Mouse (Mus musculus): ENCODE data around the gene Gm29666.
A peak's percentile ranks its signal among the peaks of the same experiment; 100 is the strongest.

The Gm29666 gene

GRCm38 (mm10) chr15:84903843-84904385 is 15.9 kb downstream of the Gm29666 start:
- no peak for DNase-seq (ENCODE audit: low spot score in 2 of 2)

DNA sequence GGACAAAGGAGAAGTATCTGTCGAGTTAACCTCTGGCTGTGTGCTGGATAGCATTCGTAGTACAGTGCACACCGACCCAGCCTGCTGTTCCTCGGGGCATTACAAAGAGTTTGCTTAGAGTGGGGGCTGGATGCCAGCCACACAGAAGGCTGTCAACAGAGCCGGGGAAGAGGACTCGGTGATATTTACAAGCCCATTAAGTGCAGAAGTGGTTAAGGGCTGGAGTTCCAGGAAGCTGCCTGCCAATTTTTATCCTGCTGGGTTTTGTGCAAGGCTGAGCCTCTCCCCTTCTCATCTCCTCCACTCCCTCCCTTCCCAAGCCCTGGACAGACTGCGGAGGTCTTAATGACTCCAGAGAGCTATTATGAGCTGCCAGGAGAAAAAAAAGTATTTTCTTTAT is 21.8 kb downstream of the Gm29666 start:
- DNase-seq (ENCODE audit: low spot score in 2 of 2): no peak

GRCm38 (mm10) chr15:84896664-84897063 is 23.2 kb downstream of the Gm29666 start:
- DNase-seq (ENCODE audit: low spot score in 2 of 2): no peak

GRCm38 (mm10) chr15:84896216-84896615 is 23.6 kb downstream of the Gm29666 start:
- DNase-seq (ENCODE audit: low spot score in 2 of 2): peak in 1 of 2 experiments; percentile 13

- DNase-seq (ENCODE audit: low spot score in 2 of 2): peak; percentile 33 to 58
Observed at GRCm38 (mm10) chr15:84891658-84892057, 28.2 kb downstream of the Gm29666 start.

GRCm38 (mm10) chr15:84891246-84891645 is 28.6 kb downstream of the Gm29666 start:
- no peak for DNase-seq (ENCODE audit: low spot score in 2 of 2)

GRCm38 (mm10) chr15:84888066-84888465 is 31.8 kb downstream of the Gm29666 start:
- DNase-seq (ENCODE audit: low spot score in 2 of 2): no peak

- no peak for DNase-seq (ENCODE audit: low spot score in 2 of 2)
Observed at GRCm38 (mm10) chr15:84877029-84877815, 42.6 kb downstream of the Gm29666 start.

- no peak for DNase-seq (ENCODE audit: low spot score in 2 of 2)
Observed at GRCm38 (mm10) chr15:84873867-84874266, 46.0 kb downstream of the Gm29666 start.

GRCm38 (mm10) chr15:84873079-84873478 is 46.8 kb downstream of the Gm29666 start:
- no peak for DNase-seq (ENCODE audit: low spot score in 2 of 2)

DNA sequence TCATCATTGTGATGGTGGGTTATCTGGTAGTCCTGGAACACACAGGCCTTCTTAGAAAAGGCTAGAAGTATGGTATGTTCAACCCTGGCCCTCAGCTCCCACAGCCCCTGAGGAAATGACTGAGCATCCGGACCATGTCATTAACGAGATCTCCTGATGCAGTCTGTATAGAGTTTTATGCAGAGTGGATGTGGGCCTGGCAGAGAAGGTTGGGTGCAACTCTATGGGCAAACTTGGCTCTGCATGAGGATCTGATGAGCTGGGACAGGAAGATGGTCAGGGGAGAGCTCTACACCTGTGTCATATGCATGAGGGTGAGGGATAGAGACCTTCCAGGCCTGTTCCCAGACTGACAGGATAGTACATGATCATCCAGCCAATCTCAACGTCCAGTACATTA is 48.0 kb downstream of the Gm29666 start:
- DNase-seq (ENCODE audit: low spot score in 2 of 2): no peak

DNA sequence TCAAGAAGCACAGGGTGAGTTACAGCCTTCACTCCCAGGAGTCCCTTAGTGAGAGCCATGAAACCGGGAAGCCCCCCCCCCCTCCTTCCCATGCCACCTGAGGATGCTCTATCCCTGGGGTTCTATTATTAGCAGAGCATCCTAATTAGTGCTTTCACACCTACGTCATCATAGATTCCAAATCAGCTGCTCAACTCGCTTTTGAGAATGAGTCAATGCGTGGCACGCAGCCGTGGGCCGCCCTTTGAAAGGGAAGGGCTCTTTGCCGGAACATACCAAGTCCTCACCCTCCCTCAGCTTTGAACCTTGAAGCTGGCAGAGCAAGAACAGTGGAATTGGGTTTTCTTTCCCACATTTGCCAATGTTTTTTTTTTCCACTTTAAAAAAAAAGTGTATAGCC is 57.9 kb downstream of the Gm29666 start:
- DNase-seq (ENCODE audit: low spot score in 2 of 2): no peak
